Mouse (Mus musculus) intestine, embryonic 14.5 days (tissue): ENCODE results near the gene Dtx2. TPM values are rescaled to one million over a fixed set of nuclear protein-coding genes. Genes with fewer than 3 reads are reported as not detected.

Experiments
- ATAC-seq: fragments of 200-750 bp; cut with Nextera tagmentation; replicated peaks from 2 replicates; pipeline ENCODE4 v1.8.0; 2017; ENCODE audit warnings: low read depth, moderate number of reproducible peaks, moderate TSS enrichment, moderate library complexity; ENCODE audit not compliant: low FRiP score, low TSS enrichment
- DNase-seq: peaks from one replicate; pipeline ENCODE4 v3.0.0-alpha.2; 2018; ENCODE audit warnings: low spot score
- H3K27ac ChIP-seq: fragments of 300-500 bp; sonication (generic); 2 replicates; pipeline ENCODE4 v1.5.1; 2014; ENCODE audit warnings: low read depth, mild to moderate bottlenecking, control low read depth
- H3K27me3 ChIP-seq: fragments of 300-500 bp; sonication (generic); replicated peaks from 2 replicates; pipeline ENCODE4 v1.6.1; 2014; ENCODE audit warnings: low read length, control low read depth; ENCODE audit not compliant: control insufficient read depth, insufficient read depth
- H3K36me3 ChIP-seq: fragments of 300-500 bp; sonication (generic); 2 replicates; pipeline ENCODE4 v1.6.1; 2014; ENCODE audit warnings: low read length, control low read depth; ENCODE audit not compliant: control insufficient read depth, insufficient read depth
- H3K4me1 ChIP-seq: fragments of 300-500 bp; sonication (generic); replicated peaks from 2 replicates; pipeline ENCODE4 v1.6.1; 2014; ENCODE audit warnings: low read length, control low read depth, mixed read lengths; ENCODE audit not compliant: control insufficient read depth, insufficient read depth
- H3K4me2 ChIP-seq: fragments of 300-500 bp; sonication (generic); 2 replicates; pipeline ENCODE4 v1.6.1; 2014; ENCODE audit warnings: low read length
- H3K4me3 ChIP-seq: fragments of 300-500 bp; sonication (generic); 2 replicates; pipeline ENCODE4 v1.5.1; 2014; ENCODE audit warnings: low read depth, low read length, control low read depth, mixed read lengths
- H3K9ac ChIP-seq: fragments of 300-500 bp; sonication (generic); 2 replicates; pipeline ENCODE4 v1.6.1; 2014; ENCODE audit warnings: mild to moderate bottlenecking, low read length
- H3K9me3 ChIP-seq: fragments of 300-500 bp; sonication (generic); 2 replicates; pipeline ENCODE4 v1.6.1; 2016; ENCODE audit warnings: low read length, control low read depth; ENCODE audit not compliant: control insufficient read depth
- WGBS: fragments of 180-500 bp; shearing (Covaris S2); extraction: QIAGEN DNeasy Blood & Tissue Kit; methylation state at CpG from one replicate; pipeline ENCODE4 v1.1.7; 2014; 5-methylcytosine and 5-hydroxymethylcytosine counted together
- polyA plus RNA-seq: library from polyadenylated mRNA; unstranded; fragments of >200 nt; fragmentation: Nextera tagmentation; extraction: Ambion mirVana; gene quantifications from 2 replicates; pipeline ENCODE4 v1.2.1, GENCODE M21; 2014

Dtx2 gene
- polyA plus RNA-seq, 1 experiment from 2014 or later: 23.2 TPM

- Histone ChIP-seq H3K9me3 (no peaks in the 10 kb centered on the region), H3K9ac (no peak overlapping the region), H3K4me2 (no peak overlapping the region), H3K4me1 (no peaks in the 10 kb centered on the region; the same call in 1 of the 2 replicates), H3K36me3 (peaks cover 7% of the 10 kb centered on the region; the same call in 1 of the 2 replicates), H3K27me3 (no peaks in the 10 kb centered on the region), H3K4me3 (no peak overlapping the region), H3K27ac (no peak overlapping the region)
- DNase-seq: no peak
- no peak for ATAC-seq
- 80% methylated on average over 4 of the region's 4 CpGs for WGBS
Measured at GRCm38 (mm10) chr5:136004537-136004936, 9.9 kb downstream of the Dtx2 start.

DNA sequence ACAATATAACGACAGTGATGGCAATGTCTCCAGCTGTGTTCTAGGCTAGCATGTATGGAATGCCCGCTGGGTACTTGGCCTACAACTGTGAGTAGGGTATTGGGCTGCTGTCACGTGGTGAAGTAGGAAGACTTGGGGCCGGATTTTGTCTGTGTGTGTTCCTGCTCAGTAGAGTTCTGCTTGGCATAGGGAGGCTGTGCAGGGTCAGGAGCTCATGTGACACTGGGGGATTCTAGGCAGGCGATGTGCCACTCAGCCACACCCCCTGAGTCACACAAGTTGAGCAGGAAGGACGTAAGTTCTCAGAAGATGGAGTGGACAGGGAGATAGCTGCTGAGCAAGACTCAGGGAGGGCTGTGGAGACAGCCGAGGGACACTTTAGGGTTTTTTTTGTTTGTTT lies 13.1 kb downstream of the Dtx2 start:
- Histone ChIP-seq H3K4me2 (no peak overlapping the region), H3K36me3 (peaks cover 28% of the 10 kb centered on the region), H3K27ac (no peak overlapping the region), H3K27me3 (no peaks in the 10 kb centered on the region), H3K9ac (no peak overlapping the region), H3K4me3 (no peak overlapping the region), H3K4me1 (no peaks in the 10 kb centered on the region), H3K9me3 (no peaks in the 10 kb centered on the region)
- 77% methylated on average over 7 of the region's 7 CpGs for WGBS
- DNase-seq (no peak), ATAC-seq (no peak)

GRCm38 (mm10) chr5:136014877-136015276 lies 20.3 kb downstream of the Dtx2 start:
- Histone ChIP-seq H3K4me3 (no peak overlapping the region), H3K4me1 (no peaks in the 10 kb centered on the region), H3K36me3 (peaks cover 50% of the 10 kb centered on the region), H3K27me3 (no peaks in the 10 kb centered on the region), H3K4me2 (no peak overlapping the region), H3K27ac (no peak overlapping the region), H3K9me3 (no peaks in the 10 kb centered on the region), H3K9ac (no peak overlapping the region)
- ATAC-seq (no peak), DNase-seq (no peak)
- WGBS: 78% methylated on average over 10 of the region's 10 CpGs

- no peak for DNase-seq
- Histone ChIP-seq H3K36me3 (peaks cover 47% of the 10 kb centered on the region), H3K4me2 (no peak overlapping the region), H3K27me3 (no peaks in the 10 kb centered on the region), H3K9me3 (no peaks in the 10 kb centered on the region), H3K4me1 (no peaks in the 10 kb centered on the region), H3K4me3 (no peak overlapping the region), H3K9ac (no peak overlapping the region), H3K27ac (no peak overlapping the region)
- ATAC-seq: no peak
- 86% methylated on average over 10 of the region's 10 CpGs for WGBS
Measured at GRCm38 (mm10) chr5:136015586-136015985, 21.0 kb downstream of the Dtx2 start.

GRCm38 (mm10) chr5:136016014-136016876 lies 21.6 kb downstream of the Dtx2 start:
- no peak overlapping the region for H3K4me3 ChIP-seq
- H3K4me2 ChIP-seq: no peak overlapping the region
- DNase-seq (no peak), ATAC-seq (no peak)
- WGBS: 77% methylated on average over 10 of the region's 10 CpGs
- no peaks in the 10 kb centered on the region for H3K9me3 ChIP-seq
- H3K27me3 ChIP-seq: no peaks in the 10 kb centered on the region
- peaks cover 48% of the 10 kb centered on the region for H3K36me3 ChIP-seq
- no peaks in the 10 kb centered on the region for H3K4me1 ChIP-seq
- H3K27ac ChIP-seq: no peak overlapping the region
- no peak overlapping the region for H3K9ac ChIP-seq

DNA sequence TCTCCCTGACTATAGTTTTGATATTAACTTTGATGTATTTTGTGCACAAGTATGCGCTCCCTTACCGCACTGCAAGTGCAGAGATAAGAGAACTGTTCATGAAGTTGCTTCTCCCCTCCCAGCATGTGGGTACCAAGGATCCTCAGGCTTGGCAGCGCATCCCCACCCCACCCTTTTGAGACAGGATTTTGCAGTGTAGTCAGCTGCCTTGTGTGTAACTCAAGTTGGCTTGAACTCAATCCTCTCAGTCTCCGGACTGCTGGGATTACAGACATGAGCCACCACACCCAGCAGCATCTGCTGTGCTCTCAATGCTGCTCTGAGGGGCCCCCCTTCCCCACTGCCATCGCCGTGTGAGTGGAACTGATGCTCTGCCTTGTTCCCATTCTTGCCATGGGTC lies 22.7 kb downstream of the Dtx2 start:
- no peak for ATAC-seq
- DNase-seq: no peak
- H3K27ac ChIP-seq: no peak overlapping the region
- no peak overlapping the region for H3K9ac ChIP-seq
- H3K4me1 ChIP-seq: no peaks in the 10 kb centered on the region
- no peaks in the 10 kb centered on the region for H3K9me3 ChIP-seq
- no peak overlapping the region for H3K4me2 ChIP-seq
- H3K36me3 ChIP-seq: peaks cover 39% of the 10 kb centered on the region
- no peaks in the 10 kb centered on the region for H3K27me3 ChIP-seq
- H3K4me3 ChIP-seq: no peak overlapping the region
- 85% methylated on average over 6 of the region's 6 CpGs for WGBS

DNA sequence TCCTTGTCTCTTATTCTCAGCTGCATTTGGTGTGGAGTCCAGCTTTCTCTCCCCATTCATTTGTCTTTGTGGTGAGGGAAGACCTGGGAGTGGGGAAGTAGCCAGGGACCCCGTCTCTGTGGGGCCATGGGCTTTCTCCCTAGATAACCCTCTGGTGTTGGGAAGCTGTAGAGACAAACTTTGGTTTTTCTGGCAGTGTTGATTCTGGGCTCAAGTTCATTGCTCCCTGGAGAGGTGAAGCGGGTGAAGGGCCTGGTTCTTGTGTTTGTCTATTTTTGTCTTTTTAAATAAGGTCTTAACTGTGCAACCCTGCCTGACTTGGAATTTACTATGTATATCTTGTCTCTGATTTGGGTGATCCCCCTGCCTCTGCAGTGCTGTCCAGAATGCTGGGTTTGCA lies 24.1 kb downstream of the Dtx2 start:
- Histone ChIP-seq H3K27me3 (no peaks in the 10 kb centered on the region), H3K27ac (no peak overlapping the region), H3K4me3 (no peak overlapping the region), H3K36me3 (peaks cover 26% of the 10 kb centered on the region), H3K4me2 (no peak overlapping the region), H3K4me1 (no peaks in the 10 kb centered on the region), H3K9me3 (no peaks in the 10 kb centered on the region), H3K9ac (no peak overlapping the region)
- ATAC-seq (no peak), DNase-seq (no peak)
- 81% methylated on average over 2 of the region's 2 CpGs for WGBS

GRCm38 (mm10) chr5:136019907-136020306 lies 25.3 kb downstream of the Dtx2 start:
- H3K4me3 ChIP-seq: no peak overlapping the region
- H3K9me3 ChIP-seq: no peaks in the 10 kb centered on the region
- no peak for DNase-seq
- no peak overlapping the region for H3K9ac ChIP-seq
- 0 out of 2 replicates have a peak, but pooled peaks have one; percentile 29 for ATAC-seq
- H3K27me3 ChIP-seq: no peaks in the 10 kb centered on the region
- H3K27ac ChIP-seq: no peak overlapping the region
- H3K36me3 ChIP-seq: peaks cover 26% of the 10 kb centered on the region; the same call in 1 of the 2 replicates
- no peak overlapping the region for H3K4me2 ChIP-seq
- 21% methylated on average over 1 of the region's 1 CpGs for WGBS
- no peaks in the 10 kb centered on the region for H3K4me1 ChIP-seq

- no peaks in the 10 kb centered on the region for H3K27me3 ChIP-seq
- no peak overlapping the region for H3K4me2 ChIP-seq
- no peak for DNase-seq
- ATAC-seq: no peak
- no peak overlapping the region for H3K9ac ChIP-seq
- no peak overlapping the region for H3K27ac ChIP-seq
- peaks cover 58% of the 10 kb centered on the region for H3K36me3 ChIP-seq
- no peaks in the 10 kb centered on the region for H3K4me1 ChIP-seq
- WGBS: 88% methylated on average over 3 of the region's 3 CpGs
- no peak overlapping the region for H3K4me3 ChIP-seq
- no peaks in the 10 kb centered on the region for H3K9me3 ChIP-seq
Measured at GRCm38 (mm10) chr5:136025712-136026111, 31.1 kb downstream of the Dtx2 start.
